Mouse (Mus musculus) B cell, adult 2 months (primary cell): ENCODE data around the gene Dedd.
"Not testable (repeated sequence)": the region's sequence is repeated elsewhere in the genome, so short reads cannot be mapped to it uniquely, and the experiment has no call there.

ENCODE experiments used
- DNase-seq, 2 experiments: peaks; one replicate each; pipeline ENCODE4 v3.0.0; 2022

Gene Dedd

GRCm38 (mm10) chr1:171328839-171329432, at the start of gene Dedd:
TSS of gene Dedd (plus strand) at chr1:171329145.
- peak; percentile 89 to 91 for DNase-seq

- no peak for DNase-seq
Observed at GRCm38 (mm10) chr1:171279721-171280120, 49.2 kb upstream of the Dedd start.

GRCm38 (mm10) chr1:171280250-171280915, 48.6 kb upstream of the Dedd start:
- DNase-seq = no peak

- DNase-seq = peak; percentile 82 to 87
Observed at GRCm38 (mm10) chr1:171280916-171281527, 47.9 kb upstream of the Dedd start, which contains the start of gene Ppox. TSS of gene Ppox (minus strand) at chr1:171281186.

GRCm38 (mm10) chr1:171281528-171281923, 47.4 kb upstream of the Dedd start:
- DNase-seq = peak; percentile 82 to 84

GRCm38 (mm10) chr1:171282086-171282805, 46.7 kb upstream of the Dedd start:
- DNase-seq = no peak

- DNase-seq = no peak
Observed at GRCm38 (mm10) chr1:171283188-171284160, 45.5 kb upstream of the Dedd start.

GRCm38 (mm10) chr1:171284491-171284890, 44.5 kb upstream of the Dedd start:
- DNase-seq = no peak

GRCm38 (mm10) chr1:171285096-171285892, 43.7 kb upstream of the Dedd start:
- DNase-seq = no peak

- no peak for DNase-seq
Observed at GRCm38 (mm10) chr1:171286517-171286916, 42.4 kb upstream of the Dedd start.

GRCm38 (mm10) chr1:171287136-171288081, 41.5 kb upstream of the Dedd start, which contains the start of gene Usp21:
TSS of gene Usp21 (minus strand) at chr1:171287991.
- peak; percentile 93 to 94 for DNase-seq

GRCm38 (mm10) chr1:171288328-171288727, 40.6 kb upstream of the Dedd start:
- no peak for DNase-seq

- DNase-seq = no peak
Observed at GRCm38 (mm10) chr1:171293351-171293750, 35.6 kb upstream of the Dedd start.

GRCm38 (mm10) chr1:171293906-171294297, 35.0 kb upstream of the Dedd start:
- DNase-seq = no peak

GRCm38 (mm10) chr1:171294298-171295062, 34.5 kb upstream of the Dedd start, which contains the start of gene Ufc1:
TSS of gene Ufc1 (minus strand) at chr1:171295024.
- DNase-seq = peak; percentile 85 to 87

- DNase-seq = no peak
Observed at GRCm38 (mm10) chr1:171295063-171295402, 33.9 kb upstream of the Dedd start.

GRCm38 (mm10) chr1:171298226-171298625, 30.7 kb upstream of the Dedd start:
- DNase-seq = no peak

- DNase-seq = not testable (repeated sequence)
Observed at GRCm38 (mm10) chr1:171306157-171306556, 22.8 kb upstream of the Dedd start.

- no peak for DNase-seq
Observed at GRCm38 (mm10) chr1:171309321-171309720, 19.6 kb upstream of the Dedd start.
